Mouse (Mus musculus) urinary bladder, adult 18-20 months (tissue): ENCODE measurements around the gene Tpra1.

Source experiments
- DNase-seq, 2 experiments: peaks; one replicate each; pipeline ENCODE4 v3.0.0; 2022; ENCODE audit warnings: low spot score in 2 of 2, mixed read lengths in 2 of 2

Tpra1 gene

GRCm38 (mm10) chr6:88956725-88957124 is 54.7 kb downstream of the Tpra1 start:
- no peak for DNase-seq

- no peak for DNase-seq
Measured at GRCm38 (mm10) chr6:88957313-88957712, 55.3 kb downstream of the Tpra1 start.

GRCm38 (mm10) chr6:88957801-88958211 is 55.8 kb downstream of the Tpra1 start:
- no peak for DNase-seq

- DNase-seq = no peak
Measured at GRCm38 (mm10) chr6:88958305-88958704, 56.3 kb downstream of the Tpra1 start.

DNA sequence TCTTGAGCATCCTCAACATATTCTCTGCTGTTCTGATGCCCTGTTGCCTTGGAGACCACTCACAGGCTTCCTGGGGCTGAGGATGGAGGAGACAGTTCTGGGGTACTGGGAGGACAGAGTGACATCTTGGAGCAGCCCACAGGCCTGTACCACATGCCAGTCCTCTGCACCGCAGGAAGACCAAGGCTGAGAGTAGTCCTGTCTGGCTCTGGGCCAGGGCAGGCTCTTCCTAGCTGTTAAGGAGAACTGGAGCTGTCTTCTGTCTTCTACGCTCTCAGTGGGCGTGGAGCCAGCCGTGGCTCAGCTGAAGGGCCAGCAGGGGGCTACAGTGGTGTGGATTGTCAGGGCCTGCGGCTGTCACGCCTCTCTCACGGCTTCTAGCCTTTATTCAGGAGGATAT is 57.8 kb downstream of the Tpra1 start:
- no peak for DNase-seq

- DNase-seq = no peak
Measured at GRCm38 (mm10) chr6:88960941-88961340, 58.9 kb downstream of the Tpra1 start.
